Mouse (Mus musculus): ENCODE data around the gene Purb. TPM values are rescaled to one million over a fixed set of nuclear protein-coding genes. Genes with fewer than 3 reads are reported as not detected.
"Not testable (repeated sequence)": the region's sequence is repeated elsewhere in the genome, so short reads cannot be mapped to it uniquely, and the experiment has no call there.

Purb gene
- polyA plus RNA-seq, 1 experiment = 103 TPM

DNA sequence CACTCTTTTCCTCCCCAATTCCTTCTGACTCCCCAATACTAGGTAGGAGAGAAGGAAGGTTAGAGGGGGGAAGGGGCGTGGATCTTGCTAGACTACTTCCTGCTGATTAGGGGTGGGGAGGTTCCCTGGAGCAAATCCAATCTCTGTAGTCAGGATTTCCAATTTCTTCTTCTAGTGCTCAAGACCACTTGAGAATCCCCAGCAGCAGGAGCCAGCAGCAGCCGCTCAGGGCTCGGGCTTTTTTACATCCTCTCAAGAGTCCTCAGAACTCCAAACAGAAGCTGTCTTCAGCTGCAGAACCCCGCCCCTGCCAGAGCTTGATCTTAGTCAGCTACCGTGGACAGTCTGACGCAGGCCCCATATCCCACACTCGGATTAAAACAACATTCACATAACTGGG, 11.8 kb upstream of the Purb start:
- DNase-seq (ENCODE audit: extremely low spot score in 1 of 2, low spot score in 1 of 2) = no peak

DNA sequence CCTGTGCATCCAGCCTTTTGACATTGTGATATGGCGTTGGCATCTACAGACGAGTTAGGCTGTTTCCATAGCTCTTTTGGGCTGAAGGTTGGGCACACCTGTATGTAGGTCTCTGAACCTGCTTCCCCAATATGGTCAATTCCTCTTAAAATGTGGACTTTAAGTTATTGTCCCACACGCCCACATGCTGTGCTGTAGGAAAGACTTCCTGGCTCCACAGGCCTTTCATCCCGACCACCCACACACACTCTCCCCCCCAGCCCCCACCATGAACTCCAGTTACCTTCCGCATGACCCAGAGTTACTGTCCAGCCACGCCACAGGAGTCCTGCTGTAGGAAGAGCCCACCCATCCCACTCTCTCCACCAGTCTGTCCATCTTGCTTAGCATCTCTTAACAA, 11.2 kb upstream of the Purb start:
- no peak for DNase-seq (ENCODE audit: extremely low spot score in 1 of 2, low spot score in 1 of 2)

- no peak for DNase-seq (ENCODE audit: extremely low spot score in 1 of 2, low spot score in 1 of 2)
These were observed 8.7 kb upstream of the Purb start for GRCm38 (mm10) chr11:6484244-6484959.

DNA sequence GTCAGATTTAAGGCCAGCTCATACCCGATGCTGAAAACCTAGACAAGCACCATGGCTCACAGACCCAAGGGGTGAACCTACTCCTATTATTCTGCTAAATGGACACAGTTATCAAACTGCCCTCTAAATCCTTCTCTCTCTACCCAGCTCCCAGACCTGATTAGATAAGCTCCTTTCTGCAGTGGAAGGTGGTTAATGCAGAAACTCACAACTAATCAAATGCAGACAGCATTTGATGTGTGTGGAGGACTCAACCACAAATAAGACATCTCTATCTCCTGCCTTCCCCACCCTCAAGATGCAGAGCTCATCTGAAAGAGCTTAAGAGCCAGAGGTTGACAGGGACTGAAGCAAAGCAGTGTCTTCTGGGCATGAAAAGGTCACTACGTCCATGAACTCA, 7.4 kb upstream of the Purb start:
- no peak for DNase-seq (ENCODE audit: extremely low spot score in 1 of 2, low spot score in 1 of 2)

DNA sequence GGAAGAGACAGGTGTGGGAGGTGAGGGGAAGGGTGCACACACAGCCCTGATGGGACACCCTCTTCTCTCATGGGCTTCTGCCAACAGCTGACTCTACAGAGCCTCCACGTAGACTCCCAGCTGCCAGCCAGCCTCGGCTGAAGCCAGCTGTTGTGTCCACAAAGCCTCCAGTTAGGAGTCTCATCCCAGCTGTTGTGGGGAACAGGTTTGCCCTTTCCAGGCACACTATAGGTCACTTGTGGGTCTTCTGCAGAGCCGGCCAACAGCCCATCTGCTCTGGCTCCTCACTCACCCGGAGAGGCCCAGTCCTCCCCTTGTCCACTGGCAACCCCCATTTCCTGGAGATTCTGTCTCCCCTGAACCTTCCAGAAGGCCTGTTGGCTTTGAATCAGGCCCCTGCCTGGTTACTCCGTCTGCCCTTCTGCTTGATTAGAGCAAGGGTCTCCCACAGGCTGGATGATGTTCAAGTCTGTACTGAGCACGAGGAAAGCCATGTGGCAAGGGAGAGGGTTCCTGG, 6.0 kb upstream of the Purb start:
- no peak for DNase-seq (ENCODE audit: extremely low spot score in 1 of 2, low spot score in 1 of 2)

- DNase-seq (ENCODE audit: extremely low spot score in 1 of 2, low spot score in 1 of 2) = peak in 1 of 2 experiments; percentile 34
These were observed 5.1 kb upstream of the Purb start for GRCm38 (mm10) chr11:6480681-6481405.

GRCm38 (mm10) chr11:6480191-6480590, 4.5 kb upstream of the Purb start:
- no peak for DNase-seq (ENCODE audit: extremely low spot score in 1 of 2, low spot score in 1 of 2)

GRCm38 (mm10) chr11:6479231-6479630, 3.5 kb upstream of the Purb start:
- no peak for DNase-seq (ENCODE audit: extremely low spot score in 1 of 2, low spot score in 1 of 2)

- DNase-seq (ENCODE audit: extremely low spot score in 1 of 2, low spot score in 1 of 2) = no peak
These were observed 1.6 kb upstream of the Purb start for GRCm38 (mm10) chr11:6477350-6477749.

DNA sequence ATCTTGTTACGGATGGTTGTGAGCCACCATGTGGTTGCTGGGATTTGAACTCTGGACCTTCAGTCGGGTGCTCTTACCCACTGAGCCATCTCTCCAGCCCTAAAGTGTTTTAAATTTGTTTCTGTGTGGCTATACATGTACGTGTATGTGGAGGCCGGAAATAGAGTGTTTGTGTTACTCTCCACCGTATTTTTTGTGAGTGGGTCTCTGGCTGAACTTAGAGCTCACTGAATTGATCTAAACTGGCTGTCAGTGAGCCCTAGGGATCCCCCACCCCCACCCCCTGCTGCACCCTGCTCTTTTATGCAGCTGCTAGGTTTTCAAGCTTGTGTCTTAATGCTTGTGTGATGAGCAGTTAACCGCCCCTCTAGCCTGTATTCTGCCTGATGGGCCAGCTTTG, 1.2 kb upstream of the Purb start:
- no peak for DNase-seq (ENCODE audit: extremely low spot score in 1 of 2, low spot score in 1 of 2)

DNA sequence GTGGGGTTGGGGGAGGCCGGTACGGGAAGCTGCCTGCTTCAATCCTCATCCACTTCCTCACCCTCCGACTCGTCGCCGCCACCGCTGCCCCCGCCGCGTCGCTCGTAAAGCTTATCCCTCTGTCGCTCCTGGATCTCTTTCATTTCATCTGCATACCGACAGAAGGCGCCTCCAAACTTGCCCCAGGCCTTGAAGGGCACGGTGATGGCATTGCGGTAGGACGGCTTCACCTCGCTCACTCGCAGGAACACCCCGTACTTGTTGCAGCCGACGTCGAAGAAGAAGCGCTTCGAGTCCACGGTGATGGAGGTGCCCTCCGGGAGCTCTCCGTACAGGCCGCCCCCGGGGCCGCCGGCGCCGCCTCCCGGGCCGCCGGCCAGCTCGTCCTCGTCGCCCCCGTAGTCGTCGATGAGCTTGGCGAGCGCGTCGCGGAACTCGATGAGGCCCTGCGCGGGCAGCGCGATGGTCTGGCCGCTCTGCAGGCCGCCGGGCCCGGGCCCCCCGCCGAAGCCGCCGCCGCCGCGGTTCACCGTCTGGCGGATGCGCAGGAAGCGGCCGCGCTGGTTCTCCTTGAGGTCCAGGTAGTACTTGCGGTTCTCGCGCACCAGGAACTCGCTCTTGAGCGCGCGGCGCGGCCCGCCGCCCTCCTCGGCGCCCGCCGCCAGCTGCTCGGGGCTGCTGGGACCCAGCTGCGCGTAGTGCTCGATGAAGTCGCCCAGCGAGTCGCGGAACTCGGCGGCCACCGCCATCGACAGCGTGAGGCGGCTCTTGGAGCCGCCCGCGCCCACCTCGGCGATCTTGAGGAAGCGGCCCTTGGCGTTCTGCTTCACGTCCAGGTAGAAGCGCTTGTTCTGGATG, 614 bp downstream of the Purb start:
- peak; percentile 20 to 36 for DNase-seq (ENCODE audit: extremely low spot score in 1 of 2, low spot score in 1 of 2)

DNA sequence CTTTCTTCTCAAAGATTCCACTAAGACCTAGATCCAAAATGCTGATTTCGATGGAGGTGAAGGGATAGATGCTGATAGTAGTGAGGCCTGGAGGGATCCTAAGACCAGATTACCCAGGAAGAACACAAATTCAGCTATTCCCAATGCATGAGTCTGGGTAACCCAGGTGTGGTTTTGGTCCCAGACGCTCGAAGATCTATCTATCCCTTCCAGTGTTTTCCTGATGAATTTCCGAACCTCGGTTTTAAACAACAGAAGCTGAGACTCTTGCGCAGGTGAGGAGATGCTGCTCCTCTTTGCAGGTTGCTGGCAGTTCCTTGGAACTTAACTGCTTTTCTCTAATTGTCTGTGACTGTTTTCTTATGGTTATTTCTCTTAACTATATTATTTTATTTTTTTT, 1.3 kb downstream of the Purb start:
- DNase-seq (ENCODE audit: extremely low spot score in 1 of 2, low spot score in 1 of 2) = no peak

- no peak for DNase-seq (ENCODE audit: extremely low spot score in 1 of 2, low spot score in 1 of 2)
These were observed 3.6 kb downstream of the Purb start for GRCm38 (mm10) chr11:6472076-6472475.

DNA sequence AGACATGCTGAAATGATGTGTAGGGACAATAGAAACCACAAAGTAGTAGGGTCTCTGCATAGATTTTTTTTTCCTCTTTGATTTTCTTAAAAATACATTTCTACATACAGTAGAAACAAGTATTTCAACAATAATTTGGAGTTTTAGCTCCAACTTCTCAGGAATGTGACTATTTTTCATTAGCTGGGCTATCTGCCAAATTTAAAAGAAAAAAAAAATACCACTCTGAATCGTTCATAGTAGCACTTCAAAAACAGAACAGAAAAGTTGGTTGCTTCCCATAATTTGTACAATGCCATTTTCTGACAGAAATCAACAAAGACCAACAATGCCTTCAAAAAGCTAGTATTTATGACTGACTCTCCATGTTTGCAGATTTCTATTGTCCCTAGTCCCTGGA, 4.2 kb downstream of the Purb start:
- DNase-seq (ENCODE audit: extremely low spot score in 1 of 2, low spot score in 1 of 2) = no peak

- no peak for DNase-seq (ENCODE audit: extremely low spot score in 1 of 2, low spot score in 1 of 2)
These were observed 4.7 kb downstream of the Purb start for GRCm38 (mm10) chr11:6471054-6471453.

- no peak for DNase-seq (ENCODE audit: extremely low spot score in 1 of 2, low spot score in 1 of 2)
These were observed 7.2 kb downstream of the Purb start for GRCm38 (mm10) chr11:6468541-6468940.

DNA sequence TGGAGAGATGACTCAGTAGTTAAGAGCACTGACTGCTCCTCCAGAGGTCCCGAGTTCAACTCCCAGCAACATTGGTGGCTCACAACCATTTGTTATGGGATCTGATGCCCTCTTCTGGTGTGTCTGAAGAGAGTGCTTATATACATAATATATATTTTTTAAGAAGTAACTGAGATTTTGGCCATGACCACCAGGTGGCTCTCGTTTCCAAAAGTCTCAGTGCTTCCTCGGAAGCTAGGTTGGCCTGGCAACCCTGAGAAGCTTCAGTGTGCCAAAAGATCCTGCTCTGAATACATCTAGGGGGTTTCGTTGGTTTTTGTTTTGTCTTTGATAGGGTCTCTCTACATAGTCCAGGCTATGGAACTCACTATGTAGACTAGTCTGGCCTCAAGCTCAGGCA, 10.6 kb downstream of the Purb start:
- peak; percentile 25 to 81 for DNase-seq (ENCODE audit: extremely low spot score in 1 of 2, low spot score in 1 of 2)

GRCm38 (mm10) chr11:6463159-6463837, 12.4 kb downstream of the Purb start:
- no peak for DNase-seq (ENCODE audit: extremely low spot score in 1 of 2, low spot score in 1 of 2)

- DNase-seq (ENCODE audit: extremely low spot score in 1 of 2, low spot score in 1 of 2) = no peak
These were observed 19.6 kb downstream of the Purb start for GRCm38 (mm10) chr11:6456083-6456482.

DNA sequence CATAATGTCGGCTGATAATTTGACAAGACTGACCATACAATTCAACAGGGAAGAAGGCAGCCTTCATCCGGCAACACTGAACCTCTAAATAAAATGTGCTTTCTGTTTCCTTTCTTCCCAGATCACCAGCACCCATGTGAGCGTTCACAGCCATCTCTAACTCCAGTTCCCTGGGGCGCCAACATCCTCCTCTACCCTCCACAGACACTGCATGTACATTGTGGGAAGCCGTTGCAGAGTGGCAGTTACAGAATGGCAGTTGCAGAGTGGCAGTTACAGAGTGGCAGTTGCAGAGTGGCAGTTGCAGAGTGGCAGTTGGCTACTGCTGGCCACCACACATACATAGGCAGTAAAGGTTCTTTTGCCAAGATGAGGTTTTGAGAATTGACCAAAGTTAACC, 27.6 kb downstream of the Purb start:
- DNase-seq (ENCODE audit: extremely low spot score in 1 of 2, low spot score in 1 of 2) = not testable (repeated sequence)

- DNase-seq (ENCODE audit: extremely low spot score in 1 of 2, low spot score in 1 of 2) = no peak
These were observed 28.2 kb downstream of the Purb start for GRCm38 (mm10) chr11:6447493-6447892.

Data from frontal cortex, adult 2 months (tissue).